Mouse (Mus musculus) hindlimb bud, embryonic 11.5 days (tissue): ENCODE data around the gene Edc3.

ENCODE experiments used
- DNase-seq: peaks from one replicate; pipeline ENCODE4 v3.0.0-alpha.2; 2012; ENCODE audit warnings: low read depth, low spot score; ENCODE audit errors: extremely low spot score

Edc3 gene

DNA sequence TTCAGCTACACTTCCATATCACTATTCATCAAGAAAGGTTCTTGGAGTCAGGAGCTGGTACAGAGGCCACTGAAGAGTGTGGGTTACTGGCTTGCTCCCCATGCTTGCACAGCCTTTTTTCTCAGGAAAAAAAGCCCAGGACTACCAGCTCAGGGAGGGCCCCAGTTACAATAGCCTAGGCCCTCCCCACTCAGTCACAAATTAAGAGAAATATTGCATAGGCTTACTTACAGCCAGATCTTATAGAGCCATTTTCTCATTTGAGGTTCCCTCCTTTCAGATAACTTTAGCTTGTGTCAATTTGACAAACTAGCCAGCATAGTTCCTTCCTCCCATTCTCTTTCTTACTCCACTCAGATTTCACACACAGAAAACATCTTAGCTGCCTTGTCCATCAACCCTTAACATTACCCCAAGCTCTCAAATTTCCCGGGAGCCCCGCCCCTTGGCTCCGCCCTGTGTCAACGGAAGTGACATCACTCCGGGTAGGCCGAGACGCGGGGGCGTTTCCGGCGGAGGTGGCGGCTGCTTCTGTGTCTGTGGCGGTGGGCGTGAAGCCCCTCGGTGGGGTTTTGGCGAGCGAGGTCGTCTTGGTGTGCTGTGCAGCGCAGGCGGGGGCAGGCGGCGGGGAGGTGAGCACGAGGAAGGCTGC, at the start of gene Edc3:
TSS of gene Edc3 (plus strand) at position 473 of the 652 bp plus-strand sequence.
- DNase-seq = peak; percentile 69

DNA sequence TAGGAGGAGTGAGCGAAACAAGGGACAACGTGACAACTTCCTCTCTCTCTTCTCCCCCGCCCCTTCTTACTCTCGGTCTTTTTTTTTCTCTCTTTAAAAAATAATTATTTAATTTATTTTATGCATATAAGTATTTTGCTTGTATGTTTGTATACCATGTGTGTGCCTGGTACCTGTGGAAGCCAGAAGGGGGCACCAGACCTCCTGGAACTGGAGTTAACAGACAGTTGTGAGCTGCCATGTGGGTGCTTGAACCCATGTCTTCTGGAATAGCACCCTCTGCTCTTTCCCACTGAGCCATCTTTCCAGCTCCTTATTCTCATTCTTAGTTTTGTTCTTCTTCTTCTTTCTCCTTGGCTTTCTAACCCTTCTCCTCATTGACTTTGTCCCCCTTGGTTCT, 49.4 kb upstream of the Edc3 start:
- no peak for DNase-seq

DNA sequence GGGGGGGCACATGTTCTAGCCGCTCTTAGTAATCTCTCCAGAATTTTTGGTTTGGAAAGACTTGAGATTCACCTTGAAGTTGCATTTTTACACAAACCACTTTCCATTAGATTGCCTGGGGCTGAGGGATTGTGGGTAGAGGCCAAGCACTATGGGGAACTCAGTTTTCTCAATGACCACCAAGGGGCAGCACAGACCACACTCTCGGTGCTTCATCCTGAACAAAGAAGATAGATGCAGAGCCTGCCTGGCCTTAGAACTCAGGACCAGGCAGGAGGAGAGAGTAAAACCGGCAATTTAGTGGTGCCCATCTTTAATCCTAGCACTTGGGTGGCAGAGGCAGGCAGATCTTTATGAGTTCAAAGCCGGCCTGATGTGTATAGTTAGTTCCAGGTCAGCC, 48.6 kb upstream of the Edc3 start:
- peak; percentile 28 for DNase-seq

DNA sequence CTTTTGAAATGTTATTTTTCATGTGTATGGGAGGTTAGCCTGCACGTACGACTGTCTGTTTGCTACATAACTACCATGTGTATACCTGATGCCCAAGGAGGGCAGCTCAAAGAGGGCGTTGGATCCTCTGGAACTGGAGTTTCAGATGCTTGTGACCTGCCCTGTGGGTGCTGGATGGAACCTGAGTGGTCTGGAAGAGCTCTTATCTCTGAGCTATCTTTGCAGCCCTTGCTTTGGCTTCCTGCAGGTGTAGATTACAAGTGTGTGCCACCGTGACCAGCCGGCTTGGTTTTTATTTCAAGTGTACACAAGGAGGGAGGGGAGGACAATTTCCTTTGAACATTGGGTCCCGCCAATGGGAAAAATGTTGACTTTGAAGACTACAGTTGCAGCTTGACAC, 47.8 kb upstream of the Edc3 start:
- DNase-seq = no peak

DNA sequence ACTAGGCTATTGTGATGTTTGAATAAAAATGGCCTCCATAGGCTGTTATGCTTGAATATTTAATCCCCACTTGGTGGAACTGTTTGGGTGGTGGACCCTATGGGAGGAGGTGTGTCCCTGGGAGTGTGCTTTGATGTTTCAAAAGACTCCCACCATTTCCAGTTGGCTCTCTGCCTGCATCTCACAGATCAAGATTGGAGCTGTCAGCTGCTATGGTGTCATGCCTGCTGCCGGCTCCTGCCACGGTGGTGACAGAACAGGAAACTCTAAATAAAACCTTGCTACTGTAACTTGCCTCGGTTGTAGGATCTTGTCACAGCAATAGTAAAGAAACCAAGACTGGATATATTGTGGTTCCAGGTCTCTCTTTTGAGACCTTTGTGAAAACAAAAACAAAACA, 46.8 kb upstream of the Edc3 start:
- no peak for DNase-seq

DNA sequence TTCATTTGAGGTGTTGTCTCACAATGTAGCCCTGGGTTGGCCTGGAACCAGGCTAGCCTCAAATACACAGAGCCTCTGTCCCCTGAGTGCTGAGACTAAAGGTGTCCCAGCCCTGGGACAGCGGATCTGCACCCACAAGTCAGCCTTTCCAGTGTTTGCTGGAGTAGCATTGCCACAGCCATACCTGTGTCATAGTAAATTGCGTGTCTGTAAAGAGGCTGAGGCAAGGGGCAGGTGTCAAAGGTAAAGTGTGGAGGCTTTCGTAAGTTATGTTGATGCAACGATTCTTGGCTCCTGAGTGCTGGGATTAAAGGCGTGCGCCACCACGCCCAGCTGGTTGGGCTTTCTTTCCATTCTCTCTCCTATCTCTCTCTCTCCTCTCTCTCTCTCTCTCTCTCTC, 43.7 kb upstream of the Edc3 start:
- DNase-seq = no peak

DNA sequence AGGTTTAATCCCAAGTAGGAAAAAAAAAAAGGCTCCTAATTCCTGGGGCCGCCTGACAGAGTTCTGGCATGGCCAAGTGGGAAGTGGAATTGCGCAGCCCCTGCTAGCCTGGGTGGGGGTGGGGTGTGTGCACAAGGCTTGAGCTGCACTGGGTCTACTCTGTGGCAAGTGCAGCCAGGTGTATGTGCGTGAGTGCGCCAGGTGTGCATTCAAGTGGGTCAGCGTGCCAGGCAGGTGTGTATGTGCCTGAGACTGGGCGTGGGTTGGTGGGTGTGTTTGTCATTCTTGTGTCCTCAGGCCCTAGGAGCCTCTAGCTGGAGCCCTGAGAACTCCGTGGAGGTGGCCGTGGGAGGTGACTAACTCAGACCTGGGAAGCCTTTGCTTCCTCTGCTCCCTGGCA, 41.8 kb upstream of the Edc3 start:
- no peak for DNase-seq

DNA sequence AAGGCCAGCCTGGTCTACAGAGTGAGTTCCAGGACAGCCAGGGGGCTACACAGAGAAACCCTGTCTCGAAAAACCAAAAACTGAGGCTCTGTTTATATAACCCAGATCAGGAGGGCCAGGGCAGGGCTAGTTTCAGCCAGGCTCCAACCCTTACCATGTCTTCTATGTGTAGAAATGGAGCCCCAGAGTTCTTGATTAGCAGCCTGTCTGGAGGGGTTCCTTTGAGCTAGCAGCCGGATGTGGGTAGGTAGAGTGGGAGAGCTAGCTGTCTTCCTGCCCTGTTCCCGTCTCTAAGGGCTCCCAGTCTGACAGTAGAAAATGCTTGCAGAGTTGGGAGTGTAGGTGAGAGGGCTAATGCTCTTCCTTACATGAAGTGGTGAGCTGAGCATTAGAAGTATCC, 41.2 kb upstream of the Edc3 start:
- no peak for DNase-seq

DNA sequence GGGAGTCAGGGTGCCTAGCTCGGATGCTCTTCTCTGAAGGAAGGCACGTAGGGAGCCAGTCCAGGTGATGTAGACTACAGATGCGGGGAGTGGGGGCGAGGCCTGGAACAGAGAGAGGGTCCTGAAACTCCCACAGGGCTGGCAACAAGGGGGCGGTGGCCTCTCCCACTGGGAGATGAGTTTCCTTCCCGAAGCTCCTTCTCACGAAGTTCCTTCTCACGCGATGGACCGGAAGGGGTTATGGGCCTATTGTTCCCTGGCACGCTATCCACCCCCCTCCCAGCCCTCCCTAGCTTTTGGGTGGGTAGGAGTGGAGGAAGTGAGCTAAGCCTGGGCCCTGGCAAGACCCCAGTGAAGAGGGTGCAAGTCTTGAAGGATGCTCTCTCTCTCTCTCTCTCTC, 40.5 kb upstream of the Edc3 start:
- DNase-seq = no peak

DNA sequence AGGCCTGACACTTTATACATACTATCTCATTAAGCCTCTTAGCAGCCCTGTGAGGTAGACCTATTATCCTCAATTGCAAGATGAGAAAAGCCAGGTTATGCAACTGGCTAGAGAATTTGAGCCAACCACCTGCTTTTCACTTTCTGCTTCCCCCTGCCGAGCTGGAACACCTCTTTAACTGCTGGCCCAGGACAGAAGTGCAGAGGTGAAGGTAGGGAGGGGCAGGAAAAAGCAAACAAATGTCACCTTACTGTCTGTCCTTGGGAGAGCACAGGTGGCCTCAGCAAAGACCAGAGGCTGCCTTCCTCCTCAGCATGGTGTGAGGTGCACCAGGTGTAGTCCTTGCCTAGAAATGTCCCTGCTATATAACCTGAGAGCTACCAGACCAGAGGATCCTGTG, 40.1 kb upstream of the Edc3 start:
- DNase-seq = no peak

DNA sequence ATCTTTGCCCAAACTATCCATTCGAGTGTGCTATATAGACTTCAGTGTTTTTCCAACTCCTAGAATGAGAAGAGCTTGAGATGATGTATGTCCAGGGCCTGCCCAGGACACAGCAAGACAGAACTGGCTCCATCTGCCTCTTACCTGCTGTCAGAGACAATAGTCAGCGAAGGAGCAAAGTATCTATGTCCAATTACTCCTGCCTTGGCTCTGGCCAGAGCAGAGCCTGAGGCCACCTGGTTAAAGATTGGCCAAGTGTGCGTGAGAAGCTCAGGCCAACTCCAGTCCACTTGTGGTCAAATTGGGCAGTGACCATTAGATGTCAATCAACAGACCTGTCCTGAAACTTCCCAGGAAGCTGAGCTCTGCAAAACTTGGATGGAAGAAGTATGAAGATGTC, 38.8 kb upstream of the Edc3 start:
- no peak for DNase-seq

DNA sequence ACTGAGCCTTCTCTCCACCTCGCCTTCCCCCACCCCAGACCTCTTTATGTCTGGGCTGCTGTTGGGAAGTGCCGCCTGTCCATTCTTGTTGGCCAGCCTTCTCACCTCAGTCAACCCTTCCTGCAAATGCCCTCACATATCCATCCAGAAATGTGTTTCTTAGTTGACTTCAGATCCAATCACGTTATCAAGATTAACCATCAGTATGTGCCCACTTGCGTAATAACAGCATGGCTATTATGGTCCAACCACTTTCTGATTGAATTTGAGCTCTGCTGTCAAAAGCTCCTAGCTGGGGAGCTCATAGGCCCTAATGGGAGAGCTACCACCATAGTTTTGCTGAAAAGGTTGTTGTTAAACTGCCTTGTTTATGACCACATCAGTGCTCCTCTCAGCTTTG, 37.3 kb upstream of the Edc3 start:
- no peak for DNase-seq

DNA sequence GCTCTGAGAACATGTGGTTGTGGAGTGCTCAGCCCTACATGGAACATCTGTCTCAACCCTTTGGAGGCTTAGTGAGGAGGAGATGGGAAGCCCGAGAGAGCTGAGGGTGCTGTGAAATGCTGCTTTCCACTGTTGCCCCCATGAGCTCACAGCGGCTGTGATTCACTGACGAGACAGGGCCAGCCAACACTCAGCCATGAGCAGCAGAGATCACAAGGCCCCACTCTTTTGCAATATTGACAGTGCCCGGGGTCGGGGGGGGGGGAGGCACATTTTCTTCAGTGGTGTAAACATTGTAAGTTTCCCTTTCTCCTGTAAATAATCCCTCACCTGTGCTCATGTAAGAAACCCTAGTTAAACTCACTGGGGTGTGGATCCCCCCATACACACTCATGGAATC, 36.8 kb upstream of the Edc3 start:
- no peak for DNase-seq

DNA sequence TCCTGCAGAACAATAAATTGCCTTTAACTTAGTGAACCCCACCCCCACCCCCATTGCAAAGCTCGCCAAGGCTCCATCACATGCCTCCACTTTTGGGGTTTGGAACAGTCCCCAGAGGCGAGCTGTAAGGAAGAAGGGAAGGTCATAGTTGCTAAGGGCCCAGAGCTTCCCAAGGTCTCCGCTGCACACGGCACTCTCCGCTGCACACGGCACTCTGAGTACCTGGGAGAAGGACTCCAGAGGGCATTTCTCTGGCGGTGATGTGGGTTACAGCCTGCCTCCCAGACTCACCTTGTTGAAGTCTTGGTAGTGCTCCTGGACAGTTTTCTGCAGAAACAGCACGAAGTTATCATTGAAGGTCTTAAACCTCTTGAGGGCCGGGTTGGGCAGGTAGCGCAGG, 26.9 kb upstream of the Edc3 start:
- DNase-seq = no peak

DNA sequence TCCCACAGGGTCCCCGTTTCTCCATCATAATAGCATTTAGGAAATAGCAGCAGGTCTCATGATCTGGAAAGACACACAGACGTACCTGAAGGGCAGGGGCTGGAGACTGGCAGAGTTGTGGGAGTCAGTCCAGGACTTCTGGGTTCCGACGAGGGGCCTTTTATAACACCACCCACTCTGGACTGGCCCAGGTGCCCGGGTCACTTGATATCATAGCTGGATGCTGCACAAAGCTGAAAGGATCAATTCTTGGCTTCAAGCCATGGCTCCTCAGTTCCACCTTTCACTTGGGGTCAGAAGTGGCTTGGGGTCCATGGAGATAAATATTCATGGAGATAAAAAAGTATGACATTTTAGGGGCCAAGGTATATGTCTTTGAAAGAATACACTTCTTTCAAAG, 24.8 kb upstream of the Edc3 start, which contains the start of gene Cyp1a2:
TSS of gene Cyp1a2 (minus strand) at position 184 of the 400 bp plus-strand sequence.
- no peak for DNase-seq

DNA sequence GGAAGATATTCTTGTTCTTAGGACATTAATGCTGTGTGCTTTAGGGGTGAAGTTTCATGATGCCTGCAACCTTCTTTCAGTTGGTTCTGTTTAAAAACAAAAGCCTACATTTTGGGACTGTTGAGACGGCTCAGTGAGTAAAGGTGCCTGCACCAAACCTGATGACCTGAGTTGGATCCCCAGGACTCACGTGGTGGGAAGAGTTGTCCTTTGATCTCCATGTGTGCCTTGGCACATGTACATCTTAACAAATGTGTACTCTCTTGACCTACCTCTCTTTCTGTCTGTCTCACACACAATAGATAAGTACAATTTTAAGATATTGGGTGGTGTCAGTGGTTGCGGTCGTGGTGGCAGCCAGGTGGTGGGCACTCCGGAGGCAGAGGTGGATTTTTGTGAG, 22.3 kb upstream of the Edc3 start:
- no peak for DNase-seq

DNA sequence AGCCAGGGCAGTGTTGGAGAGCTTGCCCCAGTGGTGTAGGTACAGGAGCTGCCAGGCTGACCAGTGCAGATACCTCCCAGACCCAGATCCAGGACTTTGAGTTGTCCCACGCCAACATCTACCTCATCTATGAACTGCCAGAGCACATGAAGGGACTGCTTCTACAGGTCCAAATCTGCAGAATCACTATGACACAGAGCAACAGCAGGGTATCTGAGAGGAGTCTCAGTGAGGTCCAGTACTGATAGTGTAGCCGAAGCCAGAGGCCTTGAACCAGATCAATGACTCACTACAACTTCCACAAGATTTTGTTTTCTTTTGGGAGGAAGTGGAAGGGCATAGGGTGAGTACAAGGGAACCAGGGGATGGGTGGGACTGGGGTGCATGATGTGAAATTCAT, 20.6 kb upstream of the Edc3 start, which contains the start of gene Cyp1a1:
TSS of gene Cyp1a1 (plus strand) at position 178 of the 400 bp plus-strand sequence.
- no peak for DNase-seq

DNA sequence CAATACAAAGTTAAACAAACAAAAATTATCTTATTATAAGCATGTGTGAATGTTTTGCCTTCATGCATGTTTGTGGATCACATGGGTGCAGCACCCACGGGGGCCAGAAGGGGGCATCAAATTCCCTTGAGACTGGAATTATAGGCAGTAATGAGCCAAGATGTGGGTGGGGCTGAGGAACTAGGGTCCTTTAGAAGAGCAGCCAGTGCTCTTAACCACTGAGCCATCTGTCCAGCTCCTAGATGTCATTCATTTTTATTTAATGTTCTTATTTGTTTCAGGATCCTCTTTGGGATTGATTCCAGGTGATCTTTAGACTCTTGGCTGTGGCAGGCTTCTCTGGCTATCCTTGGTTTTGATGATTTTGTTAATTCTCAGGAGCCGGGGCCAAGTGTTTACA, 20.2 kb upstream of the Edc3 start:
- no peak for DNase-seq

DNA sequence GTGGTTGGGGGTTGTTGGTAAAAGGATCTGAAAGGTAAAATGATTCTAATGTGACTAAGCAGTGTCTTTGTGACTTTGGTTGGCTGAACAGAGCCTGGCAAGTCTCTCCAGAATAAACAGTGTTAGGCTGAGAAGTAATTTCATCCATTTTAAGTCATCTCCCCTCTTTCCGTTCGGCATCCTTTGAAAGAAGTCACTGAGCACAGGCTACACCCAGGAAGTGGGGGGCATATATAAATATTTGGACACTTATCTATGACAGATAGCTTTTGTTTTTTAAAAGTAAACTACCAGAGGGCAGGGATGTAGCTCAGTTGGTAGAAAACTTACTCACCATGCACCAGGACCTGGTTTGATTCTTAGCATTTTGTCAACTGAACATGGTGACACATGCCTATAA, 19.7 kb upstream of the Edc3 start:
- DNase-seq = no peak

DNA sequence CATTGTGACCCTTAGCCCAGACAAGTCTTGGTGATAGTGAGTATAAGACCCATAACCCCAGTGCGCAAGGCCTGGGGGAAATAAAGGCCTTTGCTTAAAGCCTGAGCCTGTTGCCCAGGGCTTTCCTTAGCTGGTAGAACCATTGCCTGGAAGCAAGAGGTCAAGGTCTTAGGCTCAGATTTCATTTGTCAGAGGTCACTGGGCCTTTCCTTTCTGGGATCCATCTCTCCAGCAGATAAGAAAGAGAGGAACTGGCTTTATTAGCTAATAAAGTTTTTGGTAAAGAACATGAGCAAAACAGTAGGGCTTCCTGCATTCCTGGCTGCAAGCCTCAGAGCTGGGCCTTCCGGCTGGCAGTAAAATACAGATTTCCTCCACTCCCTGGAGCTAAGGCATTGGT, 14.2 kb upstream of the Edc3 start:
- DNase-seq = no peak

DNA sequence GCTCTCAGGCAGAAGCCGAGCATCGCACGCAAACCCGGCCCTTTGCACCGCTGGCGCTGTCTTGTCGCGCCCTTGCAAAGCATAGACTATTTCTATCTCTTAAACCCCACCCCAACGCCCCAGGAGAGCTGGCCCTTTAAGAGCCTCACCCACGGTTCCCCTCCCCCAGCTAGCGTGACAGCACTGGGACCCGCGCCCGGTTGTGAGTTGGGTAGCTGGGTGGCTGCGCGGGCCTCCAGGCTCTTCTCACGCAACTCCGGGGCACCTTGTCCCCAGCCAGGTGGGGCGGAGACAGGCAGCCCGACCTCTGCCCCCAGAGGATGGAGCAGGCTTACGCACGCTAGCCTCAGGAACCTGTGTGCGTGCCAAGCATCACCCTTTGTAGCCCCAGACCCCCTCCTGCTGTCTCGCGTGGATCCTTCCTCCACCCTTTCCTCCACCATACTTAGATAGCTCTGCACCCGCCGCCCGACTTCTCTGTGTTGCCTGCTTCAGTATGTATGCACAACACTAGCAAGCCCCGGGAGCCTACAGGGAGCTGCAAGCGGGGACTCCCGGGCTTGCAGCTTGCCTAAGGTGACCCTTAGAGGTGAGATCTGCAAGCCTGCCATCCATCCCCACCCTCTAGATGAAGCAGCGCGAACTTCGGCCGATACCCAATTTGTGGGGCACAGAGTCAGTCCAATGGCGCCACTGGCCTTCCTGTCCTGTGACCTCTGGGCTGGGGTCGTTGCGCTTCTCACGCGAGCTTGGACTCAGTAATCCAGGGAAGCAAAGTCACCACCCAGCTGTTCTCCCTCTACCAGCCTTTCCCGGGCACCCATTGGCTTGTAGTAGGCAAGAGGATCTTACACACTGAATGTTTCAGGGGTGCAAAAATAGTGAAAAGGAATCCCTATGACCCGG, 11.7 kb upstream of the Edc3 start:
- no peak for DNase-seq

DNA sequence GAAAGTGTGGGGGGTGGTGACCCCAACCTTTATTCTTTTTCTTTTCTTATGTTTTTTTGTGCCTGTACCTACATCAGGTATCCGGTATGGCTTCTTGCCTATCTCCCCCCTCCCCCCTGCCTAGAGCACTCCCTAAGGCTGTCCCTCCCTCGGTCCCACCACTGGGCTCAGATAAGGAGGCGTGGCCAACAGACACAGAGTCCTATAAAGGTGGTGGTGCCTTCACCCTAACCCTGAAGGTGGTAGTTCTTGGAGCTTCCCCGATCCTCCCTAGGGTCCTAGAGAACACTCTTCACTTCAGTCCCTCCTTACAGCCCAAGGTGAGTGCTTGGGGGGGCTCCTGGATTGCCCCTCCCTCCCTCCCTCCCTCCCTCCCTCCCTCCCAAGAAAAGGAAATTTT, 11.0 kb upstream of the Edc3 start:
- no peak for DNase-seq
